Mouse (Mus musculus) embryonic facial prominence, embryonic 14.5 days (tissue): Measurements from ENCODE around the gene St6galnac3. TPM values are rescaled to one million over a fixed set of nuclear protein-coding genes. Genes with fewer than 3 reads are reported as not detected.

Experiments used
- ATAC-seq: fragments of 200-750 bp; cut with Nextera tagmentation; 2 replicates; pipeline ENCODE4 v1.8.0; 2017; ENCODE audit warnings: low read depth, moderate number of reproducible peaks, moderate TSS enrichment
- DNase-seq: peaks from one replicate; pipeline ENCODE4 v3.0.0-alpha.2; 2015; ENCODE audit warnings: low spot score
- H3K27ac ChIP-seq: fragments of 300-500 bp; sonication (generic); replicated peaks from 2 replicates; pipeline ENCODE4 v1.5.1; 2014; ENCODE audit warnings: low read depth, mild to moderate bottlenecking, low read length, moderate library complexity
- H3K27me3 ChIP-seq: fragments of 300-500 bp; sonication (generic); replicated peaks from 2 replicates; pipeline ENCODE4 v1.6.1; 2014; ENCODE audit warnings: low read length; ENCODE audit not compliant: control insufficient read depth, insufficient read depth
- H3K36me3 ChIP-seq: fragments of 300-500 bp; sonication (generic); 2 replicates; pipeline ENCODE4 v1.6.1; 2014; ENCODE audit warnings: low read length, mixed read lengths; ENCODE audit not compliant: control insufficient read depth, insufficient read depth
- H3K4me1 ChIP-seq: fragments of 300-500 bp; sonication (generic); 2 replicates; pipeline ENCODE4 v1.6.1; 2014; ENCODE audit warnings: antibody characterized with exemption, low read length; ENCODE audit not compliant: control insufficient read depth, insufficient read depth
- H3K4me2 ChIP-seq: fragments of 300-500 bp; sonication (generic); 2 replicates; pipeline ENCODE4 v1.6.1; 2014; ENCODE audit warnings: low read depth, mild to moderate bottlenecking, low read length, moderate library complexity, mixed read lengths
- H3K4me3 ChIP-seq: fragments of 300-500 bp; sonication (generic); 2 replicates; pipeline ENCODE4 v1.5.1; 2014; ENCODE audit warnings: low read depth, mild to moderate bottlenecking, low read length
- H3K9ac ChIP-seq: fragments of 300-500 bp; sonication (generic); 2 replicates; pipeline ENCODE4 v1.6.1; 2014; ENCODE audit warnings: low read depth, mild to moderate bottlenecking, low read length, moderate library complexity, mixed read lengths
- H3K9me3 ChIP-seq: fragments of 300-500 bp; sonication (generic); 2 replicates; pipeline ENCODE4 v1.6.1; 2016; ENCODE audit warnings: low read length; ENCODE audit not compliant: control insufficient read depth
- WGBS: fragments of 180-500 bp; shearing (Covaris S2); extraction: QIAGEN DNeasy Blood & Tissue Kit; methylation state at CpG from one replicate; pipeline ENCODE4 v1.1.7; 2014; 5-methylcytosine and 5-hydroxymethylcytosine counted together
- polyA plus RNA-seq: library from polyadenylated mRNA; unstranded; fragments of >200 nt; fragmentation: Nextera tagmentation; extraction: Ambion mirVana; gene quantifications from 2 replicates; pipeline ENCODE4 v1.2.1, GENCODE M21; 2014

Gene St6galnac3
- polyA plus RNA-seq, 1 experiment from 2014 or later: 30.6 TPM

DNA sequence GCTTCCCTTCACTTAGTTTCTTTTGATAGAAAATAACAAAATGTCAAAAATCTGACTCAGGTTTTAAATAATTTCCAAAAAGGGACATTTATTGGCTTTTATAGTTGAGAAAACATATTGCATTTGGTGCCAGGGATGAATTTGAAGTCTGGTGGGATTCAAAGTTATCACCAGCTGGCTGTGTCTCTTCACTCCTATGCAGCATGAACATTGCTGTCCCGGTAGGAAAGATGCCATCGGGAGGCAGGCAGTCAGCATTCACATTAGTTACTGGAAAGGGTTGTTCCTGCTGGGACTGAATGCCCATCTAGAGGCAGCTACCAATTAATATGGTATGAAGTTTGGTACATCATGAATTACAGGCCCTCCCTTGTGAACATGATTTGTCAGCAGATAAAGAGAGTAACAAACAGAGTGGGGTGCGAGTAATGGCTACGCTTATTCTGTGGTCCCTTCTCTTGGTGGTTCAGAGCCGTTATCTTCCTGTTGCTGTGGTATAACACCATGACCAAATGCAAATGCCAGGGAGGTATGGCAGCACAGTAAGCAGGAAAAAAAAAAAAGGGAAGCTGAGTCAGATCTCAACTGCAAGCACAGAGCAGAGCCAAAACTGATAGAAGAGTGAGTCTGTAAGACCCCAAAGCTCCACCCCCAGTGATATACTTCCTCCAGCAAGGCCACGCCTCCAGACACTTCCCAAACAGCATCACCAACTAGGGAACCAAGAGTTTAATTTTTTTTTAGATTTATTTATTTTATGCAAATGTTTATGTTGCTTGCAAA is 535.1 kb downstream of the St6galnac3 start:
- no peaks in the 10 kb centered on the region for H3K9me3 ChIP-seq
- ATAC-seq (no peak), DNase-seq (no peak)
- H3K4me1 ChIP-seq: no peaks in the 10 kb centered on the region
- no peaks in the 10 kb centered on the region for H3K36me3 ChIP-seq
- no peak overlapping the region for H3K27ac ChIP-seq
- WGBS: 84% methylated on average over 6 of the region's 6 CpGs
- H3K27me3 ChIP-seq: no peaks in the 10 kb centered on the region
- no peak overlapping the region for H3K4me3 ChIP-seq
- H3K9ac ChIP-seq: no peak overlapping the region
- no peak overlapping the region for H3K4me2 ChIP-seq

- Histone ChIP-seq H3K4me1 (no peaks in the 10 kb centered on the region), H3K27ac (no peak overlapping the region), H3K4me2 (no peak overlapping the region), H3K4me3 (no peak overlapping the region), H3K27me3 (no peaks in the 10 kb centered on the region), H3K9me3 (no peaks in the 10 kb centered on the region), H3K9ac (no peak overlapping the region), H3K36me3 (no peaks in the 10 kb centered on the region)
- ATAC-seq (no peak), DNase-seq (no peak)
- WGBS: 81% methylated on average over 2 of the region's 2 CpGs
Observed at GRCm38 (mm10) chr3:153188224-153188623, 536.8 kb downstream of the St6galnac3 start.

GRCm38 (mm10) chr3:153185117-153185516 is 539.9 kb downstream of the St6galnac3 start:
- H3K27me3 ChIP-seq: no peaks in the 10 kb centered on the region
- 72% methylated on average over 3 of the region's 3 CpGs for WGBS
- no peak overlapping the region for H3K27ac ChIP-seq
- H3K4me3 ChIP-seq: no peak overlapping the region
- H3K4me1 ChIP-seq: no peaks in the 10 kb centered on the region
- H3K4me2 ChIP-seq: no peak overlapping the region
- H3K9me3 ChIP-seq: no peaks in the 10 kb centered on the region
- no peak for DNase-seq
- ATAC-seq: no peak
- no peaks in the 10 kb centered on the region for H3K36me3 ChIP-seq
- no peak overlapping the region for H3K9ac ChIP-seq

- Histone ChIP-seq H3K4me1 (no peaks in the 10 kb centered on the region), H3K4me2 (no peak overlapping the region), H3K27me3 (no peaks in the 10 kb centered on the region), H3K36me3 (no peaks in the 10 kb centered on the region), H3K9me3 (no peaks in the 10 kb centered on the region), H3K27ac (no peak overlapping the region), H3K9ac (no peak overlapping the region), H3K4me3 (no peak overlapping the region)
- WGBS: 34% methylated on average over 6 of the region's 6 CpGs
- ATAC-seq (no peak), DNase-seq (no peak)
Observed at GRCm38 (mm10) chr3:153181242-153181641, 543.7 kb downstream of the St6galnac3 start.

DNA sequence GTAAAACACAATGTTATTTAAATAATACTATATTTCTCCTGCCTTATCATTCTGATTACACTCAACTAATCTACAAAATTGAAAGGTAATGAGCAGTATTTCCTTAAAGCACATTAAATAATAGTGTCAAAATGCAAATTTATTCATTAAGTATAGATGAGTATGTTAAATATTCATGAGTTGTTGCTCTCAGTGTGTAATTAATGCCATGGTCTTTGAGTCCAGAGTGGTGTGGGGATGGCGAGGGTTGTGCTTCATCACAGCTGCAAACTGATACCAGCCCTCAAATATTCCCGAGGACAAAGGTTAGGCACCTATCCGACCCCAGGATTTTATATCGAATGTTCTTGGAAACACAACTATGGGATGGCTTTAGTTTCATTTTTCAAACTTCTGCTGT is 548.2 kb downstream of the St6galnac3 start:
- no peaks in the 10 kb centered on the region for H3K9me3 ChIP-seq
- 73% methylated on average over 4 of the region's 4 CpGs for WGBS
- no peaks in the 10 kb centered on the region for H3K27me3 ChIP-seq
- ATAC-seq: no peak
- no peaks in the 10 kb centered on the region for H3K36me3 ChIP-seq
- H3K4me3 ChIP-seq: no peak overlapping the region
- H3K4me2 ChIP-seq: no peak overlapping the region
- no peak overlapping the region for H3K27ac ChIP-seq
- H3K9ac ChIP-seq: no peak overlapping the region
- no peaks in the 10 kb centered on the region for H3K4me1 ChIP-seq
- no peak for DNase-seq

- Histone ChIP-seq H3K27ac (no peak overlapping the region), H3K4me1 (no peaks in the 10 kb centered on the region), H3K27me3 (no peaks in the 10 kb centered on the region), H3K9ac (no peak overlapping the region), H3K36me3 (no peaks in the 10 kb centered on the region), H3K4me2 (no peak overlapping the region), H3K9me3 (no peaks in the 10 kb centered on the region), H3K4me3 (no peak overlapping the region)
- WGBS: 61% methylated on average over 6 of the region's 6 CpGs
- DNase-seq (no peak), ATAC-seq (no peak)
Observed at GRCm38 (mm10) chr3:153176325-153176724, 548.6 kb downstream of the St6galnac3 start.

DNA sequence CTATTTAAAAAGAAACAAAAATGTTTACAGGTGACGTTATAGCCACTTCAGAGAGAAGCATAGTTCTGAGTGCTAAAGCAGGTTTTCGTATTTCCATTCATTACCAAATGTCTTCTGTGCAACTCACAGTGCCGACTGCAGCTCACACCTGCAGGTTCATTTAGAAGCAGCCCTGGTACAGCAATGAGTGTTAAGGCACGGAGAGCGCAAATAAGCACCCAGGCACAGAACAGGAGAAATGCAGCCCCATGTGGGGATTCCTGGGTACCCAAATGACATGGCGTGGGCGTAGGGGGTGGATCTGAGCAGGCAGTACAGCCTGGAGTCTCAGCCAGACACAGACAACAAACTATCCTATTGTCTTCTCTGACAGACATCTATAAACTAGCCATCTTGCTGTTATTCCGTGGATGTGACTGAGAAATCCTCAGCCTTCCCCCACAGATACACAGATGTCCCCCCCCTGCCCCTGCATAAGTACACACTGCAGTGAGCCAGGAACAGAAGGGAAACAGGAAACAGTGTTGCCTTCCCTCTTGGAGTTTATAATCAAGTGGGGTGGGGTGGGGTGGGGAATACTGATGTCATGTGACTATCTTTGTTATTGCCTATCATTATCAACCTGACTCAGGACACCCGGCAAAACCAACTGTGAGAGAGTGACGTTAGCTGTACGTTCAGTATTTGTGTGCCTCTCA is 550.5 kb downstream of the St6galnac3 start:
- no peak overlapping the region for H3K9ac ChIP-seq
- WGBS: 88% methylated on average over 11 of the region's 11 CpGs
- no peaks in the 10 kb centered on the region for H3K36me3 ChIP-seq
- no peaks in the 10 kb centered on the region for H3K9me3 ChIP-seq
- H3K4me3 ChIP-seq: no peak overlapping the region
- H3K4me1 ChIP-seq: no peaks in the 10 kb centered on the region
- no peaks in the 10 kb centered on the region for H3K27me3 ChIP-seq
- H3K4me2 ChIP-seq: no peak overlapping the region
- ATAC-seq (no peak), DNase-seq (no peak)
- H3K27ac ChIP-seq: no peak overlapping the region

- H3K4me2 ChIP-seq: no peak overlapping the region
- ATAC-seq (no peak), DNase-seq (no peak)
- H3K9ac ChIP-seq: no peak overlapping the region
- no peaks in the 10 kb centered on the region for H3K9me3 ChIP-seq
- no peak overlapping the region for H3K4me3 ChIP-seq
- 86% methylated on average over 2 of the region's 2 CpGs for WGBS
- H3K27me3 ChIP-seq: no peaks in the 10 kb centered on the region
- H3K4me1 ChIP-seq: no peaks in the 10 kb centered on the region
- no peaks in the 10 kb centered on the region for H3K36me3 ChIP-seq
- H3K27ac ChIP-seq: no peak overlapping the region
Observed at GRCm38 (mm10) chr3:153173567-153173966, 551.4 kb downstream of the St6galnac3 start.

- no peak for DNase-seq
- H3K9ac ChIP-seq: no peak overlapping the region
- no peaks in the 10 kb centered on the region for H3K4me1 ChIP-seq
- H3K27ac ChIP-seq: no peak overlapping the region
- ATAC-seq: no peak
- no peaks in the 10 kb centered on the region for H3K36me3 ChIP-seq
- no peak overlapping the region for H3K4me3 ChIP-seq
- H3K9me3 ChIP-seq: no peaks in the 10 kb centered on the region
- H3K27me3 ChIP-seq: no peaks in the 10 kb centered on the region
- H3K4me2 ChIP-seq: no peak overlapping the region
- 87% methylated on average over 4 of the region's 4 CpGs for WGBS
Observed at GRCm38 (mm10) chr3:153170146-153170545, 554.8 kb downstream of the St6galnac3 start.
